Mouse (Mus musculus) embryo, embryonic 11.5 days (tissue): ENCODE measurements around the gene Mrpl1.
A peak's percentile ranks its signal among the peaks of the same experiment; 100 is the strongest.

ENCODE experiments used
- DNase-seq: peaks from one replicate; pipeline ENCODE4 v3.0.0-alpha.2; 2012; ENCODE audit warnings: low read depth, low spot score

Gene Mrpl1

DNA sequence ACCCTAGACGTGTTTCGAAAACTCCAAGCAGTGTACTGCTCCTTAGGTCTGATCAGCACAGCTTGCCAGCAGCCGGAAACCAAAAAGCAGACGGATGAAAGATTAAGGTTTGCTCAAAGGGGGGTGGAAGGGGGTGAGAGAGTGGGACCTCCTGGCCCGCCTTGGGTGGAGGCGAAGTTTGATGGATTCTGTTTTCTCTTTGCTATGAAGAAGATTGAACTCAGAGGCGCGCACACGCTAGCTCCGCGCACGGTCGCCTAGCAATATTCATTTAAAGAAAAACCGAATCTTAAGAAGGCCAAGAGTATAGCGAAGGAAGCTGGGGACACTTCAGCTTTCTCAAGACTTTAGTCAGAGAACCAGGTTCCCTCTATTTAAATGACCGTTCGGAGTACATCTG is at the start of gene Mrpl1:
Gene Mrpl1, plus strand, starts transcription at position 35 of the 400 bp plus-strand sequence.
- DNase-seq: peak; percentile 23

DNA sequence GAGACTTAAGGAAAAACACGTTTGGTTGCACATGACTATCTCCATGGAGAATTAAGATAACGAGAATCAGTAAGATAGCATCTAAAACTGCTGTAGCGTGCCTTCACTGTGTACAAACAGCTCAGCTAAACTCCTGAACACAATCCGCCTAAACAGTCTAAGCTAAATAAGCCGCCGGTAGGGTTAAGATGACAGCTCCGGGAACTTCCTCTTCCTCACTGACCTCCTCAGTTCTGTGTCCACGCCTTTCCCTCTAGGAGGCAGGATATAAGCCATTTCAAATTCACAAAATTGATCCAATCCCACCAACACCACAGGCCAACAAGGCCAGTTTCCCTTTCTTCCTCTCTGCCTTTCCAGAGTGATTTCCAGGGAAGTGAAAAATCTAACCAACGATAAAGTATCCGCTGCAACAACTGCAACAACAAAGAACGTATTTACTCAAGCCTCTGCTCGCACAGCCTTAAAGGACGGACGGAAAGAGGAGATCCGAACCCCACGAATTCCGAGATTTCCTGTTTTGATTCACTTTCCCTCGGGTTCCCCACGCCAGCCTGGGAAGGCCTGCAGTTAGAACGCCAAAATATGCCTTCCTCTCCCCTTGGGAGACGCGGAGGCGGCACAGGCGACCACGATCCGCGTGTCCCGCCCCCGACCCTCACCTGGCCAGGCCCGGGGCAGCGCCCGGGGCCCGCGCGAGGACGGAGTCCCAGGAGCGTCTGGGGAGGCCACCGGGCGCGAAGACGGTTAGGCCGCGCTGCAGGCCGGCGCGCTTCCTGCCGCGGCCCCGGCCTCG is 48.6 kb upstream of the Mrpl1 start:
- DNase-seq: no peak

DNA sequence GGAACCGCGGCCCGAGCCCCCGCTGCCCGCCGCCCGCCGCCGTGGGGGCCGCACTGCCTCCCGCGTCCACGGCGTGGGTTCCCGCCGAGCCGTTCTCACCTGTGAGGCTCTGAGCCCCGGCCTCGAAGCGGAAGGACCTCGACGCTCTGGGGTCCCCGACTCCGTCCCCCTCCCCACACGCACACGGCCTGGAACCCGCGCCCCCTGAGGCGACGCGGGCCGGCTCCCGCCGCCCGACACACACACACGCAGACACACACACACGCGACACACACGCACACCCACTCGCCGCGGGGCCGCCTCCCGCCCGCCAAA is 48.1 kb upstream of the Mrpl1 start:
- no peak for DNase-seq

DNA sequence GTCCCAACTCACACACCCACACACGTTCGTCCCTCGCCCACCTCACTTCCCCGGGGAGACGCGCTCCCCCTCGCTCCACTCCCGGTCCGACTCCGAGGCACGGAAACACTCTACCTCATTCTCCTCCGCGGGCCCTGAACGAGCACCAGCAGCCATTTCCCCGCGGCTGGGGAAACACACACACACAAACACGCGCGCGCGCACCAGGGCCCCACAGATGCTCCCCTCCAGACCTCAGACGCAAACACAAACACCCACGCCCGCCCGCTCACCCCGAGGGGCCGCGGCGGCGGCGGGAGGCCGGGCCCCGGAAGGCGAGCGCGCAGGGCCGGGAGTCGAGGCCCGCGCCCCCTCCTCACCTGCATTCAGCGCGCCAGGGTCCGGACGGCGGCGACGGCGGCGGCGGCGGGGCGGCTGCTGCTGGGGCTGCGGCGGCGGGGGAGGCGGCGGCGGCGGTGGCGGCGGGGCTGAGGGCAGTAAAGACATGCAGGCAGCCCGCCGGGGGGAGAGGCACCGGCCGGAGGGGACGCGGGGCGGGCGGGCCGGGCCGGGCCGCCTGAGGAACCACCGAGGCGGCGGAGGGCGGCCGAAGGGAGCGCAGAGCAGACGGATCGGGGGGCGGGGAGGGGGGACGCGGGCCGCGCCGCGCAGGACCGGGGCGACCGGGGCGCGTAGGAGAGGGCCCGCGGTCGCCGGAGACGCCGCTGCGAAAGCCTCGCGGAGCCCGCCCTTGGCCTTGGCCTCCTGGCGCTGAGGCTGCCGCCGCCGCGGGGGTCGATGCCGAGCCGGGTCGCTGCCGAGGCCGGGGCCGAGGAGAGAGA is 47.5 kb upstream of the Mrpl1 start:
- no peak for DNase-seq

DNA sequence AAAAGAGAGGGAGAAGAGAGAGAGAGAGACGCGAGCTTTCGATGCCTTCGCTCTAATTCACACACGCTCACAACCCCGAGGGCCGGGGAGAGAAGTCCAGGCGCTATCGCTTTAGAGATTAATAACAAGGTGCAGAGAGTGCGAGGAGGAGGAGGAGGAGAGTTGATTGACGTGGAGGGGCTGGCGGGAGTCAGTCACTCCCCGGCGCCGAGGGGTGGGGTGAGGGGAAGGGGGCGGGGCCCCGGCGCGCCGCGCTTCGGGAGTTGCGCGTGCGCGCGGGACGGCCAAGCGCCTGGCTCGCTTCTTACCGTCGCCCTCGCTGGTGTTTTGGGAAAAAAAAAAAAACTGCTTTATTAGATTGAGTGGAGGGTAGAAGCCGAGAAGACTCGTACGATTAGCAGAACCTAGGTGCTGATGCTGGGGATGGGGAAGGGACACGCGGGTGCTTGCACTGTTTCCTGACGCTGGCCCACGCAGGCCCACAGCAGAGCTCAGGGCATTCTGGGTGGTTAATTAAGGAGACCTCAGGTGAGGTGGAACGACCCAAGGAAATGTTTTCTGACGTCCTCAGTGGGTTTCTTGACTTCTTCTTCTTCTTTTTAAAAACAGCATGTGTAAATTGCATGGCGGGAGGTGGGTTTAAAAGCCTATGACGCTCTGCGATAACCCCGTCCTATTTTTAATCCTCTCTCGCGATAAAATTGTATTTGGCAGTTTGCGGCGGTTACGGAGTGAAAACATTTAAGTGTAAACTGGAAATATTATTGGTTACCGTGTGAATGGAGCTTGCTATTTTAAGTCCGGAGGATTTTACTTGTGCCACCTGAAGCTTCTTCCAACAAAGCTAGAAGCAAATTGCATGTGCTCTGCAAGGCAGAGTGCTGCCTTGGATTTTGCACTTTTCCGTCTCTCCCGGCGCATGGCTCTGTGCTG is 46.6 kb upstream of the Mrpl1 start:
- DNase-seq: peak; percentile 79

DNA sequence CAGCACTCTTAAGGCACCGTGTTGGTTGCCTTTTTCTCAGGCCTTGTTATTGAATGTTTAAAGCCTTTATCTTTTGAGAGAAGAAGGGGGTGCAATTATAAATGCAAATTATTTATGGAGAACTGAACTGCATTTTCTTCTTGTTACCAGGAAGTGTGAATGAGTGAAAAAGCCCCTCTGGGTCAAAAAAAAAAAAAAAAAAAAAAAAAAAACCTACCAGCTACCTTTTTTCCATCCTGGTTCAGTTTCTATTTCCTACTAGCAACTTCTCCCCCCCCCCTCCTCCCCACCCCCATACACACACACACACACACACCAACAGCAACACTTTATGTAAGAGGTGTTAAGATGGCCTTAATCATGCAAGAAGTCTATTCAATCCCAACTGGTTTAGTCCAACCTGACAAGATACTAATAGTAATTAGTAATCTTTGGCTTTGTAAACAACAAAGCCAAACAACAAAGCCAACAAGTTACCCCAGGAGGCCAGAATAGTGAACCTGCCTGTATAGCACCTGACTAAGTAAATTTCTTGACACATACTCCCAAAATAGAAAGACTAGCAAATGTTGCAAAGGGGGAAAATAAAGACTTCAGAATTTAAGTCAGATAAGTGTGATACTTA is 45.8 kb upstream of the Mrpl1 start:
- DNase-seq: no peak

DNA sequence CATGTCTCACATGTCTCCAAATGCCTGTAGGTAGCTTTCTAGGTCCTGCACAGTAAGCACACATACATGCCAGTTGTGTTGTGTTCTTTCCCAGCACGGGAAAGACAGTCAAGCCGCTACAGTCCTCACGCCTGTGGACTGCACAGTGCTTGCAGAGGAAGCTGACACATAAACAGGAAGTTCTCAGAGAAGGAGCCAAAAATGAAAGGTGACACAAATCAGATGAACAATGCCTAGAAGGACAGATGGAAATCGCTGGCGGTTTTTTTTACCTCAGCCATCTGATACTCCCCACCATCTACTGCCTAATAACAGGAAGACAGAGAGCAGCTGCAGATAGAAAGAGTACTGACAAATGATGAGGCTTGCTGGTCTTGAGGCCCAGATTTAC is 45.3 kb upstream of the Mrpl1 start, which contains the start of gene Cnot6l:
Gene Cnot6l, minus strand, starts transcription at position 151 of the 391 bp plus-strand sequence.
- DNase-seq: no peak

DNA sequence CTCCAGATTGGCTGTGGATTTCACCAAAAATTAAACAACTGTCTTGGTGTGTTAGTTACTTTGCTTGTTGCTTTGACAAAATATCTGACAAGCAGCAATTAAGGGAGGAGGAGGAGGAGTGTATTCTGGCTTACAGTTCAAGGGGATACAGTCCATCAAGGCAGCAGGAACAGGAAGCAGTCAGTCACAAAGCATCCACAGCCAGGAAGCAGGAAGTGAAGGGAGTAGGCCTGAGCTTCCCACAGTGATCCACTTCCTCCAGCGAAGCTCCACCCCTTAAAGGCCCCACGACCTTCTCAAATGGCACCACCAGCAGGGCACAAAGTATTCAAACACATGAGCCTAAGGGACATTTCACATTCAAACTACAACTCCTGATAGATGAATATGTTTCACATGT is 42.5 kb upstream of the Mrpl1 start:
- DNase-seq: no peak

DNA sequence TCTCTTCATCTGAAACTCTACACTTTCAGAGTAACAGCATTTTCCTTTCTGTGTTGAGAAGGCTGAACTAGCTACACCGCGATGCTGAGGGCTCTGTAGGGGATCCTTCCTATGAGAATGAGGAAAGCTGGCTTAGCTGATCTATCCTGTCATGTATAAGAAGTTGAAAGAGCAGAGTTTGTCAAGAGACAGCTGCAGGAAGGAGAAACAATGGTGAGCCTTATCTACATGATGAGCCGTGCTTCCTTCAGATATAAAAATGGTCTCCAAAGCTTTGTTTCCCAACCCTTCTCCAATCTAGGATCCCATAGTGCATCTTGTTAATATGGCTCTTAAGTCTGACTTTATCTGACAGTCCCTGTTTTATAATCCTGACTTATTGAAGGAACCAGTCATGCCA is 38.9 kb upstream of the Mrpl1 start:
- no peak for DNase-seq

DNA sequence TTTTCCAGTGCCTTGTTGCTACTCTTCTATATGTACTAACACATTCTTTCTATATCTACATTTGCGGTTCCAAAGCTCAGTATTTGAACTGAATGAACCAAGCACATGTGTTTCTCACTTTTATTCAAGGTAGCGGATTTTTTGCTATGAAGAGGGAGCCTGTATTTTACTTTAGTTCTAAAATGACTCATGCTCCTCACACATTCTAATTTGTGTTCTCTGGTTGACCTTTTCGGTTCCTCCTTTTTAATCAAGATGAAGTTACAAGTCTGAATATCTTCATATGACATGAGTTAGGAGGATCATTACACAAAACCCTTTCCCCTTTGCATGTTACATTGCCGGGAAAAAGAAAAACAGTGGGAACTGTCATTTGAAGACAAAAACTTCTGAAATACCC is 37.5 kb upstream of the Mrpl1 start:
- DNase-seq: no peak

DNA sequence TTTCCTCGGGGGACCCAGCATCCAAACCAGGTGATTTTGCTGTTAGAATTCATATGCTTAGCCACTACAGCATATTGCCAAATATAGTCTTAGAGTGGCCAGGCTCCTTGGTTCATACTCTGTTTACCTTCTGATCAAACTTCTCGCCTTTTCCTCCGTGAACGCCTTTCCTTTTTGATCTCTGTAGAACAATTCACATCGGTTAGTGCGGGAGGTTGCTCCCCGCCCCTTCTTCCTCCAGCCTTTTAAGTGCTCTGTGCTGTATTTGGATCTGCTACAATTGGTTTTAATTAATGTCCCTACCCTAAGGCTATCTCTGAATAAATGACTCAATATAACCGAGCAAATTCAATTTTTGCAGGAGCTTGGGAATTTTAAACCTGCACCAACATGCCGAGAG is 33.2 kb upstream of the Mrpl1 start:
- no peak for DNase-seq

DNA sequence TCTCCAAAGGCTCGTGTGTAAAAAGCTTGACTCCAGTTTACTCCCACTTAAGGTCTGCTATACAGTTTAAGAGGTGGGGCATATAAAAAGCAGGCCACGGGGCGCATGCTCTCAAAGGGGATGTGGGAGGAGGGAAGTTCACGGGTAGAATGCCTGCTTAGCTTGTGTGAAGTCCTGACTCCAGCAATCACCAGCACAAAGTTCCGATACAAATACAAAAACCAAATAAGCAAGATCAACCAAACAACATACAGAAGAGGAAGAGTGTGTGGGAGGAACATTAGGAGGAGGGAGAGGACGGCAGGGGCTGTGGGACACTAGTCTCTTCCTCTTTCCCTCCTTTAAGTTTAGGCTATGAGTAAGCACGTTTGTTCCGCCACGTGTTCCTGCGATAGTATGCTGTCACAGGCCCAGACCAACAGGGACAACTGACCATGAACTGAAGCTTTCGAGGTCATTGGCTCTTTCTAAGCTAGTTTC is 32.4 kb upstream of the Mrpl1 start:
- DNase-seq: no peak

DNA sequence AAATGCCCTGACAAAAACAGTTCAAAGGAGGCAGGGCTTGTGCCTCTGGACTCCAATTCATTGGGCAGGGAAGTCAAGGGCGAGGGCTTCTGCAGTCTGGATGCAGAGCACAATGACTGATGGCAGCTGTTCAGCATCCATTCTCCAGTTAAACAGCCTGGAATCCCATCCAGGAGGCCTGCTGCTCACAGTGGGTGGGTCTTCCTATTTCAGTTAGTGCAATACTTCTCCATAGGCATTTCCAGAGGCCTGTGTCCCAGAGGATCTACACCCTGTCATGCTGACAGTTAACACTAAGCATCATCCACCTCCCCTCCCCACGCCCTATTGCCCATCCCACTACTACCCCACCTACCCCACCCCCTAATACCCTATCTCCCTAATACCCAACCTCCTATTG is 26.1 kb upstream of the Mrpl1 start:
- no peak for DNase-seq

DNA sequence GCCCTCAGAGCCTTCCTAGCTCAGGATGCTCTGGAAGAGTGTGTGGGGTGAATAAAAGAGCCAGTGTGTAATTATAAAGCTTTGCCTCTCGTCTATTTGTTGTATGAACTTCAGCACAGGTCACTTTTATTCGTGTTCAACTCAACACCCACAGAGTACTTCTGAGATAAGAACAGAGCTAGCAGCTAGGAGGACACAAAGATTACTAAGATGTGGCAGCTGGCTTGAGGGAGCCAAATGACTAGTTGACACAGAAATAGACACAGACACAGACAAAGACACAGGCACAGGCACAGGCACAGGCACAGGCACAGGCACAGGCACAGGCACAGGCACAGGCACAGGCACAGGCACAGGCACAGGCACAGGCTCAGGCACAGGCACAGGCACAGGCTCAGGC is 25.3 kb upstream of the Mrpl1 start:
- no peak for DNase-seq

DNA sequence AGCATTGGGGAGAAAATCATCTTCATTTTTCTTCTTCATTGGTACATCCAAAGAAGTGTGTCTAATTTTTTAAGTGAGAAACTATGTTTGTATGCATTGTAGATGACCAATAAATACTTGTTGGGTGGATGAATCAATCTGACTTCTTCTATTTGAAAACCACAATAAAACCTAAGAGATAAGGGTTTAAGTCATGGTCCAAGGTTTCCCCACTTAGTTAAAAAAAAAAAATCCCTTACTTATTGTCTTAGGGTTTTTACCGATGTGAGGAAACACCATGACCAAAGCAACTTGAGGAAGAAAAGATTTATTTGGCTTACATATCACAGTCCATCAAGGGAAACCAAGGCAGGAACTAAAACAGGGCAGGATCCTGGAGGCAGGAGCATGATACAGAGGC is 19.5 kb upstream of the Mrpl1 start:
- no peak for DNase-seq

DNA sequence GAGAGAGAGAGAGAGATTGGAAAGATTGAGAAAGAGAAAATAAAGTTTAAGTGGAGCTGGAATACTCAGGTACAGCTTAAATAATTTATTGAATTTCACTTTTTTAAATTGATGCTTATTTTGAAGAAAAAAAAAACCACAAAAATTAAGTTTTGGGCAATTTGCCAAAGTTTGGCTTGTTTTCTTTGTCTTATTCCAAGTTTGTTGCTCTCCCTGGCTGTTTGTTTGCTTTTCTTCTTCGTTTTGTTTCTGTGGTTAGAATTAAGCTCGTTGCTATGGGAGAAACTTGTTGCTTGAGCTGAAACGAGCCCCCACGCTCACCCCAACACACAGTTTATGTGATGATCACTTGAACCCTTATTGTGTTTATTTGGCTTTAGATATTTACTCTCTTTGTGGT is 18.0 kb upstream of the Mrpl1 start:
- no peak for DNase-seq

DNA sequence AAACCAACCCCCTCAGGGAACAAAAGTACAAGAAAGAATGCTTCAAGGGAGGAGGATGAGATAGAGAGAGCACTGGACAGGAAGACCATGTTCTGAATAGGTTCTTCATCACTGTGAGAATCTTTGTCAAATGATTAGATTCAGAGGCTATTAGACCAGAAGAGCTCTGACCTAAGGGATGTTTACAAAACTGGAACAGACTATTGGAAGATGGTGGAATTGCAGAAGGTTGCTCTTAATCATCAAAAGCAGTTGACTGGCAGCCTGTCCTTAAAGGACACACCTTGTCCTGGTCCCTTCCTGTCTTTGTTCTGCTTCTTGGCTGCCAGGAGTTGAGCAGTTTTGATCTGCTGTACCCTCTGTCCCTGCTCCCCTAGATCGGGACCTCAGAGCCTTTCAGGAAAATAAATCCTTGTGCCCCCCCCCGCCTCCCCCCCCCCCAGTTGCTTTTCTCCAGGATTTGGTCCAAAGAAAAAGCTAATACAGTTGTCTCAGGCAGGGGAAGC is 12.7 kb upstream of the Mrpl1 start:
- no peak for DNase-seq

DNA sequence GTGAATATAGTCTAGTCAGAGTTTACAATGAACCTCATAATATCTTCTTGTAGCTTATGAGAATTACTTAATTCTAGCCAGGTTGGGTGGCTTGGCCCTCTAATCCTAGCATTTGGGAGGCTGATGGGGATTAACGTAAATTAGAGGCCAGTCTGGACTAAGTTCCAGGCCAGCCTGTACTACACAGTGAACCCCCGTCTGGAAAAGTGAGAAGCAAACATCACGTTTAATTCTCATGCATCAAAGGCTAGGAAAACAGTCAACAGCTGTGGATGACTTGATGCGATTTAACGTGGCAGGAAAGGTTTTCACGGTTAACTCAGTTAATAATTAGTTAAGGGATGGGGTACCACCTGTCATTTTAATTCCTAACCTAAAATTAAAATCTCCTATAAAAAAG is 11.0 kb upstream of the Mrpl1 start:
- no peak for DNase-seq

DNA sequence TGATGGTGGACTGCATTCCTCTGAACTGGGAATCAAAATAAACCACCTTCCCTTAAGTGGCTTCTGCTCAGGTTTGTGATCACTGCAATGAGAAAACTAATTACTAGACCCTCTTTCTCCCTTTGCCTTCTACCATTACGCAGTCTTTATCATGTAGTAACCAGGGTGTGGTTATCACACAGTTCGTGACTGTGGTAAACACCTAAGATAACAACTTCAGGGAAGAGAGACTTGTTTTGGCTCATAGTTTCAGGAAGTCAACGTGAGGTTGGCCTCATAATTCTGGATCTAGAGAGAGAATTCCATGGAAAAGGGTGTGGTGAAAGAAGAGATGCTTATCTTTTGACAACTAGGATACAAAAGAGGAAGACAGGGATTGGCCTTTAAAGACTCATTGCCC is 9.0 kb upstream of the Mrpl1 start:
- no peak for DNase-seq

DNA sequence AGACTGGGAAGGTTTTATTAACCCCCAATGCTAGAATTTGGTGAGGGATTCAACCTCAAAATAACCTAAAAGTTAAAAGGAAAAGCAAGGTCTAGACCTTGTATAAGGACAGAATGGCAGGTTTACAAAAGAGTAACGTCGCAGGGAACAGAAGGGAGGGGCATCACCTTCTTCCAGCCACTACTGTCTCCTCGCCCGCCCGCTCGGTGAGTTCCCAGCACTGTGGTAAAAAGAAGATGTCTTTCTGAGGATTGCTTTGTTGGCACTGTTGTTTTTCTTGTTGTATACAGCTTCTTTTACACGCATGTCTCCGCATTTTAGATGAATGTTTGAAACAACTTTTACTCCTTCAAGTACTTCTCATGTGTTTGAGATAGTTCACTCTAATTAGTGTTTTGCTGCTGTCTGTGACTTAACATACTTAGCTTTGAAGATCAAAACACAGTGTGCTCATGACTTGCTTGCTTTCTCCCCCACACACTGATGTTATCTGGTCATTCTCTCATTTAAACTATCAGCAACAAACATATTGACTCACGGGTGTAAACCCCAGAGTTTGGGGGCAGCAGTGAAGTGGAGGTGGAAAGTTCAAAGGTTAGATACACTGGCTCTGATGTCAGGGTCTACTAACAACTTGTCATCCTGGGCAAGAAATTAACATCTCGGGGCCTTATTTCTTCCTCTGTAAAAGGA is 7.7 kb upstream of the Mrpl1 start:
- DNase-seq: no peak

DNA sequence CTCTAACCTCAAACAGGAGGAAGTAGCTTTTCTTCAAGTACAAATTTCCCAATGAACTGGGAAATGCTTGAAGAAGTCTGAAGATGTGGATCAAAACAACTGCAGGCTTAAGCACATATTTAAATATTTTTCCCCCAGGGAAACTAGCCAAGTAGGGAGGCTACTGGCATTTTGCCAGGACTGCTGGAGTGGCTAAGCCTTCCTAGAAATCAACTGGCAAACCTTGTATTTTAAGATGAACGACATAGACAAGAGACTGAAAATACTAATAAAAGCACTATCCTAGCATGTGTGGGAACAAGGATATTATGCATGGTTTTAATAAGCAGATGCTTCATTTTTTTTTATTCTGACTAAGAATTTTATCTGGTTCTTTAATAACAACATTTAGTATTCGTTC is 2.4 kb upstream of the Mrpl1 start:
- DNase-seq: no peak
